Mouse (Mus musculus) T-helper 1 cell (primary cell): ENCODE measurements around the gene 1110057P08Rik.
"Not testable (repeated sequence)": the region's sequence is repeated elsewhere in the genome, so short reads cannot be mapped to it uniquely, and the experiment has no call there.

Source experiments
- in situ Hi-C: fragments of 300-600 bp; cut with MboI, MseI; formaldehyde crosslinking; loops from one replicate; pipeline ENCODE4 v1.15.1; 2025; ENCODE audit warnings: high pct_unique_total_duplicates

1110057P08Rik gene

GRCm38 (mm10) chr16:89174435-89174834 is at the start of gene 1110057P08Rik:
TSS of gene 1110057P08Rik (plus strand) at chr16:89174735.
- in situ Hi-C loops, result loop anchor here (10.0 kb wide), 1 partner anchor 650 kb away; no protein-coding TSS in a partner anchor

GRCm38 (mm10) chr16:89140551-89140950 is 34.0 kb upstream of the 1110057P08Rik start, which contains the start of gene Gm6358:
TSS of gene Gm6358 (plus strand) at chr16:89140851.
- in situ Hi-C loops, result no loop called here

GRCm38 (mm10) chr16:89150786-89151185 is 23.7 kb upstream of the 1110057P08Rik start, which contains the start of gene Gm10061:
TSS of gene Gm10061 (plus strand) at chr16:89151086.
- in situ Hi-C loops, result no loop called here

GRCm38 (mm10) chr16:89157652-89158051 is 16.9 kb upstream of the 1110057P08Rik start, which contains the start of gene Gm9789:
TSS of gene Gm9789 (plus strand) at chr16:89157952.
- in situ Hi-C loops, result no loop called here

GRCm38 (mm10) chr16:89169190-89169589 is 5.3 kb upstream of the 1110057P08Rik start, which contains the start of gene Gm7735:
TSS of gene Gm7735 (plus strand) at chr16:89169490.
- in situ Hi-C loops, result not testable (repeated sequence)

GRCm38 (mm10) chr16:89188621-89189020 is 14.1 kb downstream of the 1110057P08Rik start:
- in situ Hi-C loops, result no loop called here

GRCm38 (mm10) chr16:89205561-89205960 is 31.0 kb downstream of the 1110057P08Rik start, which contains the start of gene Krtap20-2:
TSS of gene Krtap20-2 (plus strand) at chr16:89205861.
- in situ Hi-C loops, result no loop called here
